ENCODE assay signal across 9 mouse cellular contexts in genomic region chr5:93328059-93328458, GRCm38 (mm10).
DNase-seq lines count a peak whose midpoint lies in the region; ATAC-seq and TF ChIP-seq lines count a peak whose summit lies in the region.
"Had no signal": no experiment of that assay in that cellular context is flagged by ENCODE, and none has a peak within 500 bp of the region (broad histone marks: within the 10 kb centered on the region; RNA-seq: fewer than 3 reads in every experiment).

No protein-coding gene starts in this region.

- no peaks in the 10 kb centered on the region for H3K4me1 ChIP-seq in midbrain, embryonic 14.5 days (ENCODE audit: control insufficient read depth, insufficient read depth, low read length)
- H3K4me1 ChIP-seq in midbrain, embryonic 16.5 days (ENCODE audit: control insufficient read depth, insufficient read depth, low read length), result no peaks in the 10 kb centered on the region
- H3K4me1 ChIP-seq in kidney, embryonic 15.5 days, result no peaks in the 10 kb centered on the region
- peaks cover 2% of the 10 kb centered on the region for H3K4me1 ChIP-seq in liver, adult 2 months (ENCODE audit: control insufficient read depth, insufficient read depth, low read length)
- H3K4me1 ChIP-seq: heart, embryonic 15.5 days had no signal

- no peaks in the 10 kb centered on the region for H3K27me3 ChIP-seq in midbrain, embryonic 14.5 days (ENCODE audit: control insufficient read depth, insufficient read depth, low read length)
- no peaks in the 10 kb centered on the region for H3K27me3 ChIP-seq in midbrain, embryonic 16.5 days (ENCODE audit: control insufficient read depth, insufficient read depth, low read depth, low read length)
- H3K27me3 ChIP-seq in kidney, embryonic 15.5 days, result no peaks in the 10 kb centered on the region
- no peaks in the 10 kb centered on the region for H3K27me3 ChIP-seq in liver, adult 2 months (ENCODE audit: control insufficient read depth, insufficient read depth, low read length)
- H3K27me3 ChIP-seq: heart, embryonic 15.5 days had no signal

- peak; percentile 92 for TF ChIP-seq CTCF in liver, adult 2 months (IDR thresholded peaks at IDR 0.05; ENCODE audit: low read depth, low read length)

- no peaks in the 10 kb centered on the region for H3K36me3 ChIP-seq in midbrain, embryonic 14.5 days (ENCODE audit: control insufficient read depth, insufficient read depth, low read length)
- H3K36me3 ChIP-seq in midbrain, embryonic 16.5 days (ENCODE audit: control insufficient read depth, insufficient read depth, low read length), result no peaks in the 10 kb centered on the region
- H3K36me3 ChIP-seq in kidney, embryonic 15.5 days, result no peaks in the 10 kb centered on the region
- no peaks in the 10 kb centered on the region for H3K36me3 ChIP-seq in liver, adult 2 months (ENCODE audit: control insufficient read depth, insufficient read depth, low read length)
- H3K36me3 ChIP-seq: heart, embryonic 15.5 days had no signal

- DNase-seq in midbrain, embryonic 14.5 days, result peak; percentile 76
- DNase-seq in c-Kit-positive CD71-positive TER-119-negative erythroid progenitor cells, embryonic 14.5 days (ENCODE audit: low read depth), result peak; percentile 22
- peak; percentile 16 to 86 for DNase-seq in frontal cortex, adult 2 months (ENCODE audit: extremely low spot score in 1 of 2, low spot score in 1 of 2)
- DNase-seq in liver, adult 2 months (ENCODE audit: extremely low read depth, low read depth, low spot score), result peak; percentile 60
- peak; percentile 73 for DNase-seq in right cerebral cortex, adult 18-20 months
- DNase-seq in urinary bladder, postnatal 10 days (ENCODE audit: low spot score), result peak; percentile 34

- no peaks in the 10 kb centered on the region for H3K9me3 ChIP-seq in midbrain, embryonic 14.5 days (ENCODE audit: control insufficient read depth, low read length)
- H3K9me3 ChIP-seq in midbrain, embryonic 16.5 days (replicated peaks; ENCODE audit: control insufficient read depth, low read length, poor library complexity, severe bottlenecking), result no peaks in the 10 kb centered on the region
- H3K9me3 ChIP-seq in kidney, embryonic 15.5 days (replicated peaks), result no peaks in the 10 kb centered on the region
- H3K9me3 ChIP-seq: heart, embryonic 15.5 days had no signal

- H3K4me3 ChIP-seq in midbrain, embryonic 14.5 days (replicated peaks; ENCODE audit: low read depth, low read length), result no peak overlapping the region
- H3K4me3 ChIP-seq in midbrain, embryonic 16.5 days (ENCODE audit: low read depth, low read length), result no peak overlapping the region
- H3K4me3 ChIP-seq in kidney, embryonic 15.5 days (replicated peaks), result no peak overlapping the region
- no peak overlapping the region for H3K4me3 ChIP-seq in liver, adult 2 months (ENCODE audit: insufficient read depth, low read depth, low read length)
- H3K4me3 ChIP-seq: heart, embryonic 15.5 days had no signal

- no peaks in the 10 kb centered on the region for H3K79me2 ChIP-seq in liver, adult 2 months (ENCODE audit: control insufficient read depth, insufficient read depth, low read length)

- no peak for ATAC-seq in midbrain, embryonic 14.5 days (ENCODE audit: low FRiP score, low TSS enrichment)
- no peak for ATAC-seq in midbrain, embryonic 16.5 days
- ATAC-seq in kidney, embryonic 15.5 days (replicated peaks; ENCODE audit: low FRiP score), result 0 out of 2 replicates have a peak, but pooled peaks have one; percentile 66

- WGBS in midbrain, embryonic 14.5 days, result 28% methylated on average over 7 of the region's 7 CpGs
- WGBS in midbrain, embryonic 16.5 days, result 27% methylated on average over 7 of the region's 7 CpGs
- WGBS in kidney, embryonic 15.5 days, result 21% methylated on average over 7 of the region's 7 CpGs
- WGBS in liver, adult 2 months, result 12% methylated on average over 7 of the region's 7 CpGs

- H3K4me2 ChIP-seq in midbrain, embryonic 14.5 days (ENCODE audit: low read length), result no peak overlapping the region
- H3K4me2 ChIP-seq in midbrain, embryonic 16.5 days (ENCODE audit: low read length), result no peak overlapping the region
- H3K4me2 ChIP-seq in kidney, embryonic 15.5 days, result no peak overlapping the region
- H3K4me2 ChIP-seq: heart, embryonic 15.5 days had no signal

- TF ChIP-seq POLR2A in liver, adult 2 months (IDR thresholded peaks at IDR 0.05; ENCODE audit: extremely low read depth, insufficient read depth, low read length), result no peak

- no peak overlapping the region for H3K9ac ChIP-seq in midbrain, embryonic 14.5 days (replicated peaks; ENCODE audit: low read length)
- H3K9ac ChIP-seq in midbrain, embryonic 16.5 days (ENCODE audit: low read depth, low read length), result no peak overlapping the region
- H3K9ac ChIP-seq in kidney, embryonic 15.5 days, result no peak overlapping the region
- no peak overlapping the region for H3K9ac ChIP-seq in liver, adult 2 months (ENCODE audit: low read depth, low read length)
- H3K9ac ChIP-seq: heart, embryonic 15.5 days had no signal

- no peak overlapping the region for H3K27ac ChIP-seq in midbrain, embryonic 14.5 days (replicated peaks; ENCODE audit: low read depth, low read length)
- no peak overlapping the region for H3K27ac ChIP-seq in midbrain, embryonic 16.5 days (ENCODE audit: low read length)
- H3K27ac ChIP-seq in kidney, embryonic 15.5 days, result no peak overlapping the region
- no peak overlapping the region for H3K27ac ChIP-seq in liver, adult 2 months (replicated peaks; ENCODE audit: insufficient read depth, low read depth, low read length)
- H3K27ac ChIP-seq: heart, embryonic 15.5 days had no signal

Comparison
In these comparisons a context has a peak if more than half of its experiments do, and no peak if none do; other contexts are left out.
1. DNase-seq: peak in every context shown above with its lines; median percentile 76 in midbrain, embryonic 14.5 days; 73 in right cerebral cortex, adult 18-20 months; 60 in liver, adult 2 months; 51 in frontal cortex, adult 2 months; 34 in urinary bladder, postnatal 10 days; 22 in c-Kit-positive CD71-positive TER-119-negative erythroid progenitor cells, embryonic 14.5 days.